Mouse (Mus musculus) gastrocnemius, adult 8-10 months (tissue): ENCODE results near the gene Il4ra. TPM values are rescaled to one million over a fixed set of nuclear protein-coding genes. Genes with fewer than 3 reads are reported as not detected.

Experiments used
- DNase-seq, 2 experiments: peaks; one replicate each; pipeline ENCODE4 v3.0.0; 2022; ENCODE audit warnings: low spot score in 2 of 2
- total RNA-seq, 4 experiments: library from RNA; stranded (reverse); gene quantifications; 2 replicates each; pipeline ENCODE4 v1.2.4; 2022

The Il4ra gene
- total RNA-seq, 4 experiments from 2014 or later, result 2.5 to 6.2 (median 3.5) TPM

GRCm38 (mm10) chr7:125625829-125626228 is 73.9 kb downstream of the Il4ra start:
- DNase-seq, result no peak

Other genes starting within 250 kb of the Il4ra start
- gene Kdm8, start 107.4 kb upstream of the Il4ra start, total RNA-seq, result 1 to 10 TPM; 6.4 to 7.6 (median 6.7) TPM
- gene Nsmce1, start 60.5 kb upstream of the Il4ra start, total RNA-seq, result 10 to 100 TPM in 3 of 4 experiments, 1 to 10 TPM in 1; 10.0 to 10.9 (median 10.3) TPM
- not detected for gene Il21r, start 51.3 kb downstream of the Il4ra start, total RNA-seq
- 10 to 100 TPM; 29.7 to 32.7 (median 30.7) TPM for gene Gtf3c1, start 155.7 kb downstream of the Il4ra start, total RNA-seq
- 1 to 10 TPM; 6.0 to 8.7 (median 7.7) TPM for gene D430042O09Rik, start 155.8 kb downstream of the Il4ra start, total RNA-seq